Mouse (Mus musculus) heart, embryonic 12.5 days (tissue): Measurements from ENCODE around the gene Zmym6. TPM values are rescaled to one million over a fixed set of nuclear protein-coding genes. Genes with fewer than 3 reads are reported as not detected.
A peak's percentile ranks its signal among the peaks of the same experiment; 100 is the strongest.

ENCODE experiments used
- ATAC-seq: fragments of 200-750 bp; cut with Nextera tagmentation; 2 replicates; pipeline ENCODE4 v1.8.0; 2017; ENCODE audit warnings: moderate TSS enrichment, moderate library complexity; ENCODE audit not compliant: insufficient number of reproducible peaks, low FRiP score
- H3K27ac ChIP-seq: fragments of 300-500 bp; sonication (generic); 2 replicates; pipeline ENCODE4 v1.5.1; 2016; ENCODE audit warnings: mild to moderate bottlenecking, moderate library complexity; ENCODE audit not compliant: poor library complexity, severe bottlenecking
- H3K27me3 ChIP-seq: fragments of 300-500 bp; sonication (generic); replicated peaks from 2 replicates; pipeline ENCODE4 v1.6.1; 2016; ENCODE audit warnings: mild to moderate bottlenecking, moderate library complexity
- H3K36me3 ChIP-seq: fragments of 300-500 bp; sonication (generic); 2 replicates; pipeline ENCODE4 v1.6.1; 2016; ENCODE audit warnings: mild to moderate bottlenecking, moderate library complexity
- H3K4me1 ChIP-seq: fragments of 300-500 bp; sonication (generic); replicated peaks from 2 replicates; pipeline ENCODE4 v1.6.1; 2016; ENCODE audit warnings: mild to moderate bottlenecking
- H3K4me2 ChIP-seq: fragments of 300-500 bp; sonication (generic); 2 replicates; pipeline ENCODE4 v1.6.1; 2016; ENCODE audit warnings: mild to moderate bottlenecking, moderate library complexity
- H3K4me3 ChIP-seq: fragments of 300-500 bp; sonication (generic); 2 replicates; pipeline ENCODE4 v1.5.1; 2016; ENCODE audit warnings: mild to moderate bottlenecking
- H3K9ac ChIP-seq: fragments of 300-500 bp; sonication (generic); 2 replicates; pipeline ENCODE4 v1.6.1; 2016; ENCODE audit warnings: mild to moderate bottlenecking, moderate library complexity
- H3K9me3 ChIP-seq: fragments of 300-500 bp; sonication (generic); replicated peaks from 2 replicates; pipeline ENCODE4 v1.6.1; 2016; ENCODE audit warnings: mild to moderate bottlenecking, moderate library complexity
- WGBS: fragments of 180-500 bp; shearing (Covaris S2); methylation state at CpG from one replicate; pipeline ENCODE4 v1.1.7; 2016; 5-methylcytosine and 5-hydroxymethylcytosine counted together
- polyA plus RNA-seq: library from polyadenylated mRNA; unstranded; fragments of >200 nt; fragmentation: Nextera tagmentation; extraction: Ambion mirVana; gene quantifications from 2 replicates; pipeline ENCODE4 v1.2.1, GENCODE M21; 2016

Gene Zmym6
- polyA plus RNA-seq, 1 experiment from 2014 or later = 17.8 TPM

DNA sequence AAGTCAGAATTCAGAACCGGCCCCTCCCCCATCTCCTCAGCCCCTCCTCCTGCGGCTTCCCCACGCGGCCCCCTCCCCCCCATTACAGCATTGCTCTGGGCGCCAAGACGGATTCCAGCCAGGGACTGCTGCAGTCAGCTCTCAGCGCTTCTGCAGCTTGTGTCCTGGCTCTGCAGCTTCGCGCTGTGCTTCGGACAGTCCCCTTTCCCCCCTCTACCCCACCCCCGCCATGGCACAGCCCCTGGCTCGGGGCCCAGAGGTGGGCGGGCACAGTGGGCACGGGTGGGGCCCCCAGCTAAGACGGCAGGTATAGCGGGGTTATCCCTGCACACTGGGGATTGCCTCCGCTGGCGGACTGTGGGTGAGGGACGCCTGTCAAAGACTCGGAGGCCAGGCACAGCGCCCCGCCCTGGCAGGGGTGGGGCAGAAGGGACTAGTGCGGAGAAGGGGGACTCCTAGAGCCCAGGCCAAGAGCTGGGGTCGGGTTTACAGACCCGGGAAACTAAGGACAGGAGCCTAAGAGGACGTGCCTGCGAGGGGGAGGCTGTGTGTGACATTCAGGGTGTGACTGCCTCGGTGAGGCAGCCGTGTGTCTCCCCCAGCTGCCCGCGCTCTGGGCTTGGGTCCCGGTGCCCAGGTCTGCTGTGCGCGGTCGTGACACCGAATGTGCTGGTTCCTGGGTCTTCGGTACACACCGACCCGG is 91.2 kb downstream of the Zmym6 start:
- ATAC-seq = peak; percentile 49
- Histone ChIP-seq H3K4me3 (peak overlapping the region; percentile 77), H3K27ac (no peak overlapping the region), H3K9ac (peak overlapping the region; percentile 67), H3K36me3 (no peaks in the 10 kb centered on the region), H3K4me2 (peak overlapping the region; percentile 100), H3K27me3 (peaks cover 75% of the 10 kb centered on the region), H3K9me3 (no peaks in the 10 kb centered on the region), H3K4me1 (peaks cover 16% of the 10 kb centered on the region)
- under 1% methylated on average over 39 of the region's 39 CpGs for WGBS

DNA sequence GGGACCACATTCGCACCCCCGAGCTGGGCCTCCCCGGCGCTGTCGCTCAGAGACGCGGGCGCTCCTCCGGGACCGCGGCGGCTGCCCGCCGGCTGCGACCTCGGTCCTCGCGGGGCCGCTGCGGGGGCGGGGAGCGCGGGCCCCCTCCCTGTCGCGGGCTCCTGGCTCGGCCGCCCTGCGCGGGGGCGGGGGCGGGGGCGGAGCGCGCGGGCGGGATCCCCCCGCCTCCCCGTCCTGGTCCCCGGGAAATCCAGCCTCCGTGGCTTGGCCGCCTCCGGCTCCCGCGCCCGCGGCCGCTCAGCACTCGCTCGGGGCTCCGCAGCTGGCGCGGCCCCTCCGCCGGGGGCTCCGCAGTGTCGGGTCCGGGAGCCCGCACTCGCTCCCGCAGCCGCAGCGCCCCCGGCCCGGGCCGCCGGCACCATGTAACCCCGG is 91.7 kb downstream of the Zmym6 start, which contains the start of gene Dlgap3:
TSS of gene Dlgap3 (plus strand) at position 291 of the 432 bp plus-strand sequence.
- ATAC-seq = peak; percentile 71
- H3K36me3 ChIP-seq = no peaks in the 10 kb centered on the region
- WGBS = under 1% methylated on average over 62 of the region's 67 CpGs
- peak within 1 kb of the TSS; percentile 100 for H3K4me2 ChIP-seq
- H3K4me3 ChIP-seq = peak within 1 kb of the TSS; percentile 77
- peak within 1 kb of the TSS; percentile 67 for H3K9ac ChIP-seq
- H3K4me1 ChIP-seq = peaks cover 16% of the 10 kb centered on the region
- no peaks in the 10 kb centered on the region for H3K9me3 ChIP-seq
- peaks cover 78% of the 10 kb centered on the region for H3K27me3 ChIP-seq
- H3K27ac ChIP-seq = no peak within 1 kb of the TSS

DNA sequence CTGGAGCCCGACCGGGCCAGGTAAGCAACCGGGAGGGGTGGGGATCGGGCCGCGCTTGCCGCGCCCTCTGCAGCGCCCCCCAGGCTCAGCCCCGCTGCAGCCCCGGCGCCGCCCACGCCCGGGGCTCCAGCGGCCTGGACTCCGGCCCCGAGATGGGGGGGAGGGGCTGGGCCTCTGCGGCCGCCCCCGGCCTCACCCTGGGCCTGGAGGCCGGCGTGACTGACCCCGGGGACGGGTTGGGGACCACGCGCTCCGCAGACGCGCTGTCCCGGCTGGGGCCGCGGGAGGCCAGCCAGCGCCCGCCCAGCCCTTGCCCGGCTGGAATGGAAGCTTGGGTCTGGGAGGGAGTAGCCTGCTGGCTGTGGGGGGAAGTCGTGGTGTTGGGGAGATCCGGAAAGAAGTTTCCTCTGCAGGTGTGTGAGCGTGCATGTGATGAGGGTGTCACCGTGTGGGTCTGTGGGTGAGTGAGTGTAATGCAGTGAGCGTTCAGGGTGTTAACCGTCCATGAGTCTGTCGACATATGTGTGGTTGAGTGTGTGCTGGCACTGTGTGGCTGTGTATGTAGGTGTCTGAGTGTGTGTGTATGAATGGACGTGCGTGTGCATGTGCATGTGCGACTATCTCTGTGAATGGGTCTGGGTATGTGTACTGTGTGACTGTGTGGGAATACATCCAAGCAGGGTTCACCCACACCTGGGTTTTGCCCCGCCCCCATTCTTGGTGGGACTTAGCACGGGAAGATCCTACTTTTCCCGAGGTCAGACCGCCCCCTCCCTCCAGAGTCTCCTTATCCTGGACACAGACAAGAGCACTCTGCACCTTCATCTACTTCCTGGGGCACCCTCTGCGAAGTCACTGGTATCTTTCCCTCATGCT is 92.4 kb downstream of the Zmym6 start:
- H3K4me1 ChIP-seq = peaks cover 16% of the 10 kb centered on the region
- H3K4me3 ChIP-seq = peak overlapping the region; percentile 77
- H3K9ac ChIP-seq = peak overlapping the region; percentile 67
- H3K27me3 ChIP-seq = peaks cover 81% of the 10 kb centered on the region
- peak overlapping the region; percentile 100 for H3K4me2 ChIP-seq
- no peak overlapping the region for H3K27ac ChIP-seq
- no peaks in the 10 kb centered on the region for H3K36me3 ChIP-seq
- H3K9me3 ChIP-seq = no peaks in the 10 kb centered on the region
- ATAC-seq = peak; percentile 37
- WGBS = 2% methylated on average over 37 of the region's 51 CpGs

DNA sequence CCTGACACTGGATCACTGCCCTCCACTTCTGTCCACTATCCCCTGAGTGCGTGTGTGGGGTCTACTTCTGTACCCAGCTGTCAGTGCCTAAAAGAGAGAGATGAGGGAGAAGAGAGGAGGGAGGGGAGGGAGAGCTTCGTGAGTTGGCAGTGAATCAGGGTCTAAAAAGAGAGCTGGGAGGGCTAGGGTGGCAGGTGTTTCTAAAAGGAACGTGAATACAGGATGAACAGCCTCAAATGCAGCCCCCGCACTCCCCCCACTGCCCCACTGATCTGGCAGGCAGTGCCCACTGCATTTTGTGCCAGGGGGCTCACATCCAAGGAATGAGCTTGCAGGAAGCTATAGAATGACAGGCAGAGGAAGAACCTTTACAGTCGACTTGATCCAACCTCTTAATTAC is 93.7 kb downstream of the Zmym6 start:
- 35% methylated on average over 5 of the region's 5 CpGs for WGBS
- no peaks in the 10 kb centered on the region for H3K9me3 ChIP-seq
- H3K9ac ChIP-seq = no peak overlapping the region
- peaks cover 80% of the 10 kb centered on the region for H3K27me3 ChIP-seq
- H3K4me1 ChIP-seq = peaks cover 16% of the 10 kb centered on the region
- no peak overlapping the region for H3K27ac ChIP-seq
- no peak overlapping the region for H3K4me3 ChIP-seq
- no peaks in the 10 kb centered on the region for H3K36me3 ChIP-seq
- no peak for ATAC-seq
- no peak overlapping the region for H3K4me2 ChIP-seq

DNA sequence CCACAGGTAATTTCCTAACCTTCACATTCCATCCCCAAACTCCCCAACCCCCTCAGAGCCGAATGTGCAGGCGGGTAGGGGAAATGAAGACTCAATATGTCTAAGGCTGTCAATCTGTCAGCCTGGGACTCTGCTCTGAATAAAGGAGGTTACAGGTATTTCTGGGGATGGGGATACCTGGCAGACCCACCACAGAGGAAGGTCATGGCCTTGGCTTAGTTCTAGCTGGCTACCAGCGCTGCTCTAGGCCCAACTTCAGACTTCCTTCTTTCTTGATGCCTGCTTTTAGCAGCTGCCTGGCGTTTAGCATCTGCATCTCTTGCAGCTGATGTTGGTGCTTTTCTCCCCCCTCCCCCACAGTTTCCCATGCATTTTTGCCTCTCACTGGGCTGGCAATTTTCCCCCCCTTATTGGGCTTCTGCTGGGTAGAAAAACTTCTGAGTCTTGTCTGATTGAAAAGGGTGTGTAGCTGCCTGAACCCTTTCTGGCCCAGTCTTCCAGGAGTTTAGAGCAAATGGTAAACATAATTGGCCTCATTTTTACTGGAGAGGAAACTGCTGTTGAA is 94.2 kb downstream of the Zmym6 start:
- 49% methylated on average over 4 of the region's 4 CpGs for WGBS
- peaks cover 78% of the 10 kb centered on the region for H3K27me3 ChIP-seq
- peaks cover 16% of the 10 kb centered on the region for H3K4me1 ChIP-seq
- H3K4me3 ChIP-seq = no peak overlapping the region
- H3K36me3 ChIP-seq = no peaks in the 10 kb centered on the region
- H3K9me3 ChIP-seq = no peaks in the 10 kb centered on the region
- H3K4me2 ChIP-seq = no peak overlapping the region
- no peak overlapping the region for H3K9ac ChIP-seq
- H3K27ac ChIP-seq = no peak overlapping the region
- no peak for ATAC-seq

DNA sequence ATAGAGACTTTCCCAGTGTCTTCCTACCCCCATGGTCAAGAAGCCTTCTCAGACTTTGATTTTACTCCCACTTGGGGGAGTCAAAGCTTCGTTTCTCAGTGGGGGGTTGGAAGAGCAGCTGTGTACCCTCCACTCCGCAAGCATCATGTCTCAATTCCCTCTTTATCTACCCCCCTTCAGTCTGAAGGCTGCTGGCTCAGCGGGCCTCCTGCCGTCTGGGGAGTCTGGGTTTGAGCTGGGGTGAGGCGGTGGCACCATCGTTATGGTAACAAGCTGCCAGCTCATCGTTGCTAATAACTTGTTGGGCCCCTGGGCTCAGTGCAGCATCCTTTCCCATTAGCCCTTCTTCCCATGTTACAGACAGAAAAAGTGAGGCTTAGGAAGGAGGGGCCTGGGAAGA is 94.9 kb downstream of the Zmym6 start:
- H3K4me1 ChIP-seq = peaks cover 16% of the 10 kb centered on the region
- no peaks in the 10 kb centered on the region for H3K9me3 ChIP-seq
- no peak overlapping the region for H3K27ac ChIP-seq
- peaks cover 75% of the 10 kb centered on the region for H3K27me3 ChIP-seq
- H3K9ac ChIP-seq = no peak overlapping the region
- H3K36me3 ChIP-seq = no peaks in the 10 kb centered on the region
- ATAC-seq = no peak
- H3K4me2 ChIP-seq = no peak overlapping the region
- H3K4me3 ChIP-seq = no peak overlapping the region
- WGBS = 15% methylated on average over 7 of the region's 7 CpGs

DNA sequence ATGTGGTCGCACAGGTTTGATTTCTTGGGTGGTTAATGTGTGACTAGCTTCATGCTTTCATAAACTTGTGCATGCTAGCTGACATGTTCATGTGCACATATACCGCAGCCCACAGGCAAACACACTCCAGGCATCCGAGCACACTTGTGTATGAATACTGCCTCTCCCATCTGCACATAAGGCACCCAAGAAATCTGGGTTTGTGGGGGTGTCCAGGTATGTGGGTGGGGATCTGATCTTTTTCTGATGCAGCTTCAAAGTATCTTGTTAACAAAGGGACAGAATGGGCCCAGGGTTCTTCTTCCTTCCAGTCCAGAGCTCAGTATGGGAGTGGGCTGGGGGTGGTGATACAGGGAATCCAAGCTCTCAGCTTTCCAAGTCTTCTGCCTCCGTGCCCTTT is 95.4 kb downstream of the Zmym6 start:
- no peak for ATAC-seq
- no peak overlapping the region for H3K27ac ChIP-seq
- peaks cover 75% of the 10 kb centered on the region for H3K27me3 ChIP-seq
- WGBS = 67% methylated on average over 4 of the region's 4 CpGs
- no peak overlapping the region for H3K4me3 ChIP-seq
- no peak overlapping the region for H3K9ac ChIP-seq
- no peak overlapping the region for H3K4me2 ChIP-seq
- H3K4me1 ChIP-seq = peaks cover 16% of the 10 kb centered on the region
- H3K36me3 ChIP-seq = no peaks in the 10 kb centered on the region
- no peaks in the 10 kb centered on the region for H3K9me3 ChIP-seq

DNA sequence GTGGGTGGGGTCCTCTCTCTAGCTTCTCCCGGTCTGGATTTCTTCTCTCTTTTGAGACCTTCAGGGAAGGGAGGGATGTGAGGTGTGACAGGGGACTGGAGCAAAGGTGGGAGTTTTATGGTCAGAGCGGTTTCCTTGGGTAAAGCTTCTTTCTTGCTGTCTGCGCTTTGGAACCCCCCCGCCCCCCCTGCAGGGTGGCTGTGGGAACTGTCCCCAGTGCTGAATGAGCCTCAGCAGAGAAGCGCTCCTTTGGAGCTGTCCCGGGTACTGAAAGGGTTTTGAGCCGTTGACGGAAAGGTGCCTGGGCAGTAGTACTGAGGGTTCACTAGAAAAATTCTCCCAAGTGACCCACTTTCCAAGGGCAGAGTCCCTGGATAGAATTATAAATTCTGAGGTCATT is 96.3 kb downstream of the Zmym6 start:
- peaks cover 76% of the 10 kb centered on the region for H3K27me3 ChIP-seq
- no peak overlapping the region for H3K9ac ChIP-seq
- no peaks in the 10 kb centered on the region for H3K9me3 ChIP-seq
- no peak overlapping the region for H3K27ac ChIP-seq
- H3K4me2 ChIP-seq = no peak overlapping the region
- no peak for ATAC-seq
- H3K36me3 ChIP-seq = no peaks in the 10 kb centered on the region
- H3K4me3 ChIP-seq = no peak overlapping the region
- H3K4me1 ChIP-seq = peaks cover 9% of the 10 kb centered on the region
- under 1% methylated on average over 8 of the region's 8 CpGs for WGBS

Other genes starting within 250 kb of the Zmym6 start
- 21.2 and 21.5 TPM in 2 replicates for gene Zmym4, start 109.2 kb upstream of the Zmym6 start, polyA plus RNA-seq
- 82.5 and 91.4 TPM in 2 replicates for gene Sfpq, start 56.1 kb upstream of the Zmym6 start, polyA plus RNA-seq
- gene Zmym1, start 16.2 kb upstream of the Zmym6 start, polyA plus RNA-seq = 18.7 and 19.5 TPM in 2 replicates
- 13.7 and 14.9 TPM in 2 replicates for gene Tmem35b, start 46.3 kb downstream of the Zmym6 start, polyA plus RNA-seq
- gene Dlgap3, start 91.8 kb downstream of the Zmym6 start, polyA plus RNA-seq = 0.73 and 0.95 TPM in 2 replicates
- gene Smim12, start 166.4 kb downstream of the Zmym6 start, polyA plus RNA-seq = 51.9 and 58.7 TPM in 2 replicates
- gene Gja4, start 236.7 kb downstream of the Zmym6 start, polyA plus RNA-seq = 33.1 and 37.7 TPM in 2 replicates